20 mouse cellular contexts compared by ENCODE assay signal in genomic region chr10:109904841-109905240, GRCm38 (mm10).
"Had no signal": no experiment of that assay in that cellular context is flagged by ENCODE, and none has a peak within 500 bp of the region (broad histone marks: within the 10 kb centered on the region; RNA-seq: fewer than 3 reads in every experiment).

No protein-coding gene starts in this region.

- H3K4me2 ChIP-seq: limb, embryonic 13.5 days; liver, embryonic 12.5 days; liver, embryonic 15.5 days; lung, embryonic 15.5 days; neural tube, embryonic 12.5 days; neural tube, embryonic 15.5 days had no signal

- H3K27me3 ChIP-seq: limb, embryonic 13.5 days; liver, embryonic 12.5 days; liver, embryonic 15.5 days; lung, embryonic 15.5 days; megakaryocyte, embryonic 14.5 days; neural tube, embryonic 12.5 days; neural tube, embryonic 15.5 days had no signal

- H3K36me3 ChIP-seq: limb, embryonic 10.5 days; limb, embryonic 13.5 days; liver, embryonic 12.5 days; liver, embryonic 15.5 days; lung, embryonic 15.5 days; midbrain, embryonic 10.5 days; neural tube, embryonic 12.5 days; neural tube, embryonic 15.5 days had no signal

- ATAC-seq: intestine, postnatal 0 days; liver, embryonic 12.5 days; midbrain, embryonic 16.5 days had no signal

- H3K4me1 ChIP-seq: liver, embryonic 12.5 days; liver, embryonic 15.5 days; lung, embryonic 15.5 days; megakaryocyte, embryonic 14.5 days; neural tube, embryonic 12.5 days had no signal

- H3K4me3 ChIP-seq: limb, embryonic 10.5 days; limb, embryonic 13.5 days; liver, embryonic 12.5 days; liver, embryonic 15.5 days; lung, embryonic 15.5 days; megakaryocyte, embryonic 14.5 days; midbrain, embryonic 10.5 days; neural tube, embryonic 12.5 days; neural tube, embryonic 15.5 days had no signal

- H3K9ac ChIP-seq: limb, embryonic 13.5 days; liver, embryonic 12.5 days; liver, embryonic 15.5 days; lung, embryonic 15.5 days; neural tube, embryonic 12.5 days; neural tube, embryonic 15.5 days had no signal

- H3K9me3 ChIP-seq: limb, embryonic 10.5 days; limb, embryonic 13.5 days; liver, embryonic 12.5 days; liver, embryonic 15.5 days; lung, embryonic 15.5 days; midbrain, embryonic 10.5 days; neural tube, embryonic 12.5 days; neural tube, embryonic 15.5 days had no signal

- DNase-seq: kidney, adult 2 months; kidney, postnatal 10 days; kidney, postnatal 4 days; liver; lung, adult 18-20 months; lung, postnatal 10 days; lung, postnatal 36 days; thymus, adult 18-20 months; thymus, postnatal 4 days had no signal

- H3K27ac ChIP-seq: limb, embryonic 10.5 days; limb, embryonic 13.5 days; liver, embryonic 12.5 days; liver, embryonic 15.5 days; lung, embryonic 15.5 days; midbrain, embryonic 10.5 days; neural tube, embryonic 12.5 days; neural tube, embryonic 15.5 days had no signal
